In genomic region chr8:85014431-85014830, GRCm38 (mm10) we compare ENCODE assay signal across 9 mouse cellular contexts. TPM values are rescaled to one million over a fixed set of nuclear protein-coding genes. Genes with fewer than 3 reads are reported as not detected.
A peak's percentile ranks its signal among the peaks of the same experiment; 100 is the strongest.
DNase-seq lines count a peak whose midpoint lies in the region; ATAC-seq and TF ChIP-seq lines count a peak whose summit lies in the region.
"Had no signal": no experiment of that assay in that cellular context is flagged by ENCODE, and none has a peak within 500 bp of the region (broad histone marks: within the 10 kb centered on the region; RNA-seq: fewer than 3 reads in every experiment).

Best2 (minus strand) TSS chr8:85014531.

- H3K27me3 ChIP-seq in heart, embryonic 14.5 days (ENCODE audit: control insufficient read depth, insufficient read depth, low read length) = peaks cover 48% of the 10 kb centered on the region
- H3K27me3 ChIP-seq in E14TG2a.4 (ENCODE audit: insufficient read depth, low read length) = peaks cover 43% of the 10 kb centered on the region
- peaks cover 23% of the 10 kb centered on the region for H3K27me3 ChIP-seq in hindbrain, embryonic 11.5 days (ENCODE audit: control insufficient read depth, insufficient read depth, low read length)
- H3K27me3 ChIP-seq in midbrain, embryonic 10.5 days (ENCODE audit: low read depth, poor library complexity, severe bottlenecking) = peaks cover 50% of the 10 kb centered on the region

- TF ChIP-seq CTCF in E14TG2a.4 (conservative IDR thresholded peaks at IDR 0.05; ENCODE audit: low read length) = no peak

- WGBS in heart, embryonic 14.5 days = 45% methylated on average over 2 of the region's 2 CpGs
- WGBS in hindbrain, embryonic 11.5 days = 79% methylated on average over 2 of the region's 2 CpGs
- WGBS in midbrain, embryonic 10.5 days = 65% methylated on average over 2 of the region's 2 CpGs

- no peaks in the 10 kb centered on the region for H3K9me3 ChIP-seq in heart, embryonic 14.5 days (ENCODE audit: control insufficient read depth, low read length)
- H3K9me3 ChIP-seq in E14TG2a.4 (ENCODE audit: low read length) = no peaks in the 10 kb centered on the region
- no peaks in the 10 kb centered on the region for H3K9me3 ChIP-seq in hindbrain, embryonic 11.5 days (ENCODE audit: control insufficient read depth, low read length)
- no peaks in the 10 kb centered on the region for H3K9me3 ChIP-seq in midbrain, embryonic 10.5 days (replicated peaks)

- 0 out of 2 replicates have a peak within 1 kb of the TSS, but pooled peaks have one; percentile 14 for H3K9ac ChIP-seq in heart, embryonic 14.5 days (ENCODE audit: low read length)
- peak within 1 kb of the TSS; percentile 39; the same call in 1 of the 2 replicates for H3K9ac ChIP-seq in hindbrain, embryonic 11.5 days (ENCODE audit: low read depth, low read length)

- no peak for ATAC-seq in heart, embryonic 14.5 days (ENCODE audit: insufficient number of reproducible peaks, insufficient read depth, low FRiP score, low read depth)
- no peak for ATAC-seq in hindbrain, embryonic 11.5 days (ENCODE audit: low FRiP score)

- H3K27ac ChIP-seq in heart, embryonic 14.5 days (replicated peaks in 1 of 2; ENCODE audit: control insufficient read depth in 1 of 2, insufficient read depth in 1 of 2, low read depth in 2 of 2, low read length in 2 of 2) = no peak within 1 kb of the TSS
- no peak within 1 kb of the TSS for H3K27ac ChIP-seq in hindbrain, embryonic 11.5 days (ENCODE audit: low read depth, low read length)
- H3K27ac ChIP-seq in midbrain, embryonic 10.5 days (replicated peaks) = peak within 1 kb of the TSS; percentile 39; the same call in 1 of the 2 replicates

- peak within 1 kb of the TSS; percentile 20 to 21 for H3K4me3 ChIP-seq in heart, embryonic 14.5 days (ENCODE audit: control insufficient read depth in 1 of 2, insufficient read depth in 1 of 2, low read depth in 1 of 2, low read length in 2 of 2)
- H3K4me3 ChIP-seq in E14TG2a.4 (replicated peaks; ENCODE audit: low read length) = peak within 1 kb of the TSS; percentile 72
- H3K4me3 ChIP-seq in hindbrain, embryonic 11.5 days (ENCODE audit: low read depth, low read length) = 0 out of 2 replicates have a peak within 1 kb of the TSS, but pooled peaks have one; percentile 12
- H3K4me3 ChIP-seq in midbrain, embryonic 10.5 days = peak within 1 kb of the TSS; percentile 51

- no peak for DNase-seq in heart, adult 9 months (ENCODE audit: low spot score in 2 of 2)
- no peak for DNase-seq in hindbrain, embryonic 11.5 days (ENCODE audit: low spot score)
- no peak for DNase-seq in midbrain, embryonic 10.5 days (ENCODE audit: low spot score)
- no peak for DNase-seq in spleen, adult 18-20 months
- no peak for DNase-seq in frontal cortex, postnatal 25 days (ENCODE audit: low spot score in 2 of 2)
- DNase-seq in adrenal gland, adult 2 months = no peak

- H3K36me3 ChIP-seq in heart, embryonic 14.5 days (ENCODE audit: control insufficient read depth, insufficient read depth, low read length) = peaks cover 25% of the 10 kb centered on the region
- H3K36me3 ChIP-seq in E14TG2a.4 (ENCODE audit: insufficient read depth, low read length) = peaks cover 27% of the 10 kb centered on the region
- peaks cover 3% of the 10 kb centered on the region; the same call in 1 of the 2 replicates for H3K36me3 ChIP-seq in hindbrain, embryonic 11.5 days (ENCODE audit: control insufficient read depth, insufficient read depth, low read length)
- peaks cover 23% of the 10 kb centered on the region for H3K36me3 ChIP-seq in midbrain, embryonic 10.5 days

- H3K4me1 ChIP-seq in heart, embryonic 14.5 days (ENCODE audit: control insufficient read depth in 2 of 2, insufficient read depth in 2 of 2, low read length in 2 of 2) = 0 out of 4 replicates have a peak, but pooled peaks cover 0 to 3% of the 10 kb centered on the region in 2 experiments
- peaks cover 63% of the 10 kb centered on the region for H3K4me1 ChIP-seq in E14TG2a.4 (replicated peaks; ENCODE audit: low read depth, low read length)
- no peaks in the 10 kb centered on the region for H3K4me1 ChIP-seq in hindbrain, embryonic 11.5 days (replicated peaks; ENCODE audit: control insufficient read depth, insufficient read depth, low read length)
- H3K4me1 ChIP-seq in midbrain, embryonic 10.5 days = peaks cover 24% of the 10 kb centered on the region

- H3K4me2 ChIP-seq in heart, embryonic 14.5 days (ENCODE audit: low read length) = peak within 1 kb of the TSS; percentile 59
- H3K4me2 ChIP-seq in hindbrain, embryonic 11.5 days (replicated peaks; ENCODE audit: low read depth, low read length) = peak within 1 kb of the TSS; percentile 55

RNA-seq across cellular contexts. Expression of gene Best2, which starts in this region (rescaled TPM):
- not detected in 2 replicates for polyA plus RNA-seq in heart, embryonic 14.5 days (2014; fragmentation: Nextera tagmentation; extraction: Ambion mirVana)
- not detected in 2 replicates for polyA plus RNA-seq in hindbrain, embryonic 11.5 days (2014; fragmentation: Nextera tagmentation; extraction: Ambion mirVana)
- not detected in 2 replicates for polyA plus RNA-seq in midbrain, embryonic 10.5 days (2016; fragmentation: Nextera tagmentation; extraction: Ambion mirVana)
- not detected for total RNA-seq in adrenal gland, adult 2 months (2021)
- polyA plus RNA-seq in adrenal gland, adult 2 months (2012; rRNA removed) = 0.18 TPM in 1 of 2 replicates, not detected in the other
- total RNA-seq: granulocyte monocyte progenitor cell, adult 5-6 weeks had no signal

Comparison
In these comparisons a context has a peak if more than half of its experiments do, and no peak if none do; other contexts are left out.
1. H3K4me3 ChIP-seq: peak in every context shown above with its lines; median percentile 72 in E14TG2a.4; 51 in midbrain, embryonic 10.5 days; 20 in heart, embryonic 14.5 days; 12 in hindbrain, embryonic 11.5 days.